Mouse (Mus musculus) ES-E14 (cell line): ENCODE results near the gene Col20a1. TPM values are rescaled to one million over a fixed set of nuclear protein-coding genes. Genes with fewer than 3 reads are reported as not detected.

ENCODE experiments used
- DNase-seq: peaks from one replicate; pipeline ENCODE4 v3.0.0-alpha.2; 2013; ENCODE audit warnings: low read depth, low spot score
- H3K27ac ChIP-seq: 2 replicates; pipeline ENCODE4 v1.5.1; 2012; ENCODE audit warnings: low read depth, mild to moderate bottlenecking, low read length, moderate library complexity, mixed read lengths; ENCODE audit not compliant: poor library complexity, insufficient read depth, severe bottlenecking
- H3K36me3 ChIP-seq: 2 replicates; pipeline ENCODE4 v1.6.1; 2012; ENCODE audit warnings: mild to moderate bottlenecking, low read length, moderate library complexity, mixed read lengths; ENCODE audit not compliant: control insufficient read depth, poor library complexity, insufficient read depth, severe bottlenecking
- H3K4me1 ChIP-seq, 2 experiments: fragments of 150-350 bp in 1 of 2; sonication (generic) in 1 of 2; 2 replicates each; pipeline ENCODE4 v1.6.1; 2012; ENCODE audit warnings: low read length in 2 of 2, mild to moderate bottlenecking in 1 of 2, mixed read lengths in 1 of 2; ENCODE audit not compliant: control insufficient read depth in 2 of 2, insufficient read depth in 2 of 2, poor library complexity in 1 of 2
- H3K4me3 ChIP-seq, 2 experiments: fragments of 150-350 bp in 1 of 2; sonication (generic) in 1 of 2; 2 replicates each; pipeline ENCODE4 v1.5.1; 2012; ENCODE audit warnings: low read length in 2 of 2, low read depth in 1 of 2, mild to moderate bottlenecking in 1 of 2, mixed read lengths in 1 of 2; ENCODE audit not compliant: insufficient read depth in 1 of 2, poor library complexity in 1 of 2, severe bottlenecking in 1 of 2
- H3K9ac ChIP-seq: 2 replicates; pipeline ENCODE4 v1.6.1; 2012; ENCODE audit warnings: low read depth, mild to moderate bottlenecking, low read length, mixed read lengths; ENCODE audit not compliant: poor library complexity, insufficient read depth, severe bottlenecking
- H3K9me3 ChIP-seq: fragments of 150-350 bp; sonication (generic); 2 replicates; pipeline ENCODE4 v1.6.1; 2012; ENCODE audit warnings: low read depth, mild to moderate bottlenecking, low read length; ENCODE audit not compliant: control insufficient read depth, insufficient read depth
- CHD2 ChIP-seq: IDR thresholded peaks from 2 replicates; pipeline ENCODE4 v1.6.1; 2014; ENCODE audit warnings: mild to moderate bottlenecking, low read depth, low read length, inconsistent platforms
- HCFC1 ChIP-seq: IDR thresholded peaks from 2 replicates; pipeline ENCODE4 v1.6.1; 2012; ENCODE audit warnings: low read length, inconsistent platforms, borderline replicate concordance; ENCODE audit not compliant: insufficient read depth
- MAFK ChIP-seq: IDR thresholded peaks from 2 replicates; pipeline ENCODE4 v1.6.1; 2014; ENCODE audit warnings: mild to moderate bottlenecking, low read depth, low read length, inconsistent platforms; ENCODE audit not compliant: insufficient read depth
- ZC3H11A ChIP-seq: IDR thresholded peaks from 2 replicates; pipeline ENCODE4 v1.6.1; 2012; ENCODE audit warnings: low read depth, mild to moderate bottlenecking, inconsistent platforms, low read length, borderline replicate concordance
- ZNF384 ChIP-seq: IDR thresholded peaks from 2 replicates; pipeline ENCODE4 v1.6.1; 2012; ENCODE audit warnings: low read depth, low read length, inconsistent platforms
- in situ Hi-C, 2 experiments: fragments of 600-800 bp; cut with MboI; formaldehyde crosslinking; loops; one replicate each; pipeline ENCODE4 v1.15.1; 2025; ENCODE audit warnings: low sequenced_read_pairs in 2 of 2, inconsistent platforms in 1 of 2; ENCODE audit not compliant: unreplicated experiment in 2 of 2
- total RNA-seq: library from RNA; depleted of rRNA; stranded (reverse); fragments of 300-350 nt; gene quantifications from 2 replicates; pipeline ENCODE4 v1.2.3, GENCODE M21; 2012

The Col20a1 gene
- total RNA-seq, 1 experiment: 0.80 TPM

DNA sequence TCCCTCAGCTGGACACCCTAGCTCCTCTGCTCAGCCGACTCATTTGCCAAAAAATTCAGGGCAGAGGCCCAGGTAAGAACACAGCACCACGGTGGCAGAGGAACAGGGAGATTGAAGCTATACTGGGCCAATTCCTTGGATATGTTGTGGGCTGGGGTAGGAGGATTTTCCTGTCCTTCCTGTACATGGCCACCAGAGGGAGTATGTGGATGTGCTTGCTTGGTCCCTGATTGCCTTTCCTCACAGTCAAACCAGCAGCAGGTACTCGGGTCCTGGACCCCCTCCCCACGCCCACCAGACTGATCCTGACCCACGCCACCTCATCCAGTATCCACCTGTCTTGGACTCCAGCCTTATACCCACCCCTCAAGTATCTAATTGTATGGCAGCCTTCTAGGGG, 10.1 kb downstream of the Col20a1 start:
- no peak overlapping the region for H3K27ac ChIP-seq
- H3K4me3 ChIP-seq: no peak overlapping the region
- no peaks in the 10 kb centered on the region for H3K4me1 ChIP-seq
- in situ Hi-C loops: loop anchor here in 1 of 2 experiments (5.0 kb wide), 1 partner anchor 66 kb away; no protein-coding TSS in a partner anchor
- no peaks in the 10 kb centered on the region for H3K9me3 ChIP-seq
- H3K9ac ChIP-seq: no peak overlapping the region
- DNase-seq: peak; percentile 29
- TF ChIP-seq MAFK (no peak), ZC3H11A (peak; percentile 79), HCFC1 (no peak), CHD2 (no peak)
- no peaks in the 10 kb centered on the region for H3K36me3 ChIP-seq

DNA sequence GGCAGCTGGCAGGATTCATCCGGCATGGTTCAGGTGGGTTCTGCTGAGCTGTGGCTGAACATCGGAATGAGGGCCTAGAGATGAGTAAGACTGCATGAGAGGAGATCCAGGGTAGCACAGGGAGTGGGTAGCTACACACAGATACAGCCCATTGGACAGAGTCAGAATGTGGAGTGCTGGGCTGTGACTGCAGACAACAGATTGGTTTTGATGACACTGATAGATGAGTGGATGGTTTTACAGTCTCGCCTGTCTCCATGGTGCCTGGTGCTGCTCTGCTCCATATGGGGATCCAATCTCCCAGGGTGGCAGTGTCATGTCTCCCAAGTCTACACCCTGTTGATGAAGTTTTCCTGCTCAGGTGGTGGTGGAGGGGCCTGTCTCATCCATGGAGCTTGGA, 10.6 kb downstream of the Col20a1 start:
- TF ChIP-seq ZNF384 (no peak), HCFC1 (no peak), CHD2 (no peak)
- Histone ChIP-seq H3K9ac (no peak overlapping the region), H3K4me1 (no peaks in the 10 kb centered on the region), H3K27ac (no peak overlapping the region), H3K9me3 (no peaks in the 10 kb centered on the region), H3K4me3 (no peak overlapping the region), H3K36me3 (no peaks in the 10 kb centered on the region)
- in situ Hi-C loops: loop anchor here in 1 of 2 experiments (5.0 kb wide), 1 partner anchor 65 kb away; no protein-coding TSS in a partner anchor
- no peak for DNase-seq

DNA sequence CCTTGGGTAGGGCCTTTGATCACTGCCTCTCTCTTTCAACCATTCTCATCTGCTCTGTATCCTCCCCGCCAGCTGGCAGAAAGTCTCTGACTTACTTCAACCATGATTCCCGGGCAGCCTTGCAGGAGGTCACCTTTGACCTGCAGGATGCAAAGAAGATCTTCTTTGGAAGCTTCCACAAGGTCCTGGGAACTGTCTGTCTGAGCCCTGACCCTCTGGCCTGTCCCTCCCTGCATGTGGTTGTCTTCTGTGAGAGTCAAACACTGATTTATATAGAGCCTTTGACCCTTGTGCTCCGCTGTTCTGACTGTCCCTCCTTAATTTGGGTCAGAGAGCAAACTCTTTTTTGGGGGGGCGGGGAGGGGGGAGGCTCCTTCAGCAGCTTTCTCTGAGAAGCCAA, 20.7 kb downstream of the Col20a1 start:
- Histone ChIP-seq H3K9ac (no peak overlapping the region), H3K36me3 (no peaks in the 10 kb centered on the region), H3K27ac (no peak overlapping the region), H3K9me3 (no peaks in the 10 kb centered on the region), H3K4me1 (no peaks in the 10 kb centered on the region), H3K4me3 (no peak overlapping the region)
- in situ Hi-C loops: loop anchor here in 1 of 2 experiments (10.0 kb wide), 1 partner anchor 58 kb away; no protein-coding TSS in a partner anchor
- no peak for DNase-seq
- no peak for TF ChIP-seq MAFK
- no peak for TF ChIP-seq CHD2
- no peak for TF ChIP-seq ZNF384
- TF ChIP-seq HCFC1: no peak
- no peak for TF ChIP-seq ZC3H11A

DNA sequence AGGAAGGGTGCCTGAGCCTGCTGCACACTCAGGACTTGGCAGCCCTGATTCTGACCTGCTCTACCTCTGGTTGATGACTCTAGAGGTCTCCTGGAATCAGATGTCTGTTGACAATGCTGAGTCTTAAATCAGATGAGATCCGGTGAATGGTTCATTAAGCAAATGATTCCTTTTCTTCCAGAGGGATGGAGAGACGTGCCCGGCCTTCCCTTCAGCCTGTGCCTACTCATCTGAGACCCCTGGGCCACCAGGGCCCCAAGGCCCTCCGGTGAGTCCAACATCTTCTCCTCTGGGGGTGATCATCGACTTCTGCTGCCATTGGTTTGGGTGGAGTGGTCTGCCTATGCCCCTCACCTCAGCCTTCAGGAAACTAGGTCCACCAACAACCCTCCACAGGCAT, 22.0 kb downstream of the Col20a1 start:
- in situ Hi-C loops: loop anchor here in 1 of 2 experiments (10.0 kb wide), 1 partner anchor 56 kb away; no protein-coding TSS in a partner anchor
- H3K27ac ChIP-seq: no peak overlapping the region
- no peaks in the 10 kb centered on the region for H3K36me3 ChIP-seq
- H3K4me3 ChIP-seq: no peak overlapping the region
- no peak overlapping the region for H3K9ac ChIP-seq
- TF ChIP-seq MAFK (no peak), ZNF384 (no peak)
- no peaks in the 10 kb centered on the region for H3K9me3 ChIP-seq
- DNase-seq: no peak
- no peaks in the 10 kb centered on the region for H3K4me1 ChIP-seq

DNA sequence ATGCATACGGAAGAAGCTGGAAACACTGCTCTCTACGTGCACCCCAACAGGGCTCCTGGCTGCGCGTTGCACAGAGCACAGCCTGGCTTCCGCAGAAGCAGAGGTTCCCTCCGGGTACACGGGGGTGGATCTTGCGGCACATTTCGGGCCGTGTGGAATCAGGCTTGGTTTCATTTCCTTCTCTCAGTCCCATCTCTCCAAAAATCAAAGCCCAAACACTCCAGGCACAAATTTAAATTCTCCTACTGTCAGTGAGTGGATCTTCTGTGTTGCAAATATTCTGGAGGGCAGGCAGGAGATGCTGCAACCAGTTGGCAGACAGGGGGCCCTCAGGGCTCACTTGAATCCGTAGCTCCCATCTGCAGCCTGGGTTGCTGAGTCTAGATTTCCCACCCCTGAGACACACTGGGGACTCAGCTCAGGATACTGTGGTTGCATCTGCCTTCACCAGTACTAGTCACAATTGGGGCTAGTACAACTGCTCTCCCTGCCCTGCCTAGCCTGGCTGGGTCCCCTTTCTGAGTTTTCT, 45.1 kb downstream of the Col20a1 start:
- TF ChIP-seq ZC3H11A: no peak
- no peak for TF ChIP-seq MAFK
- no peak for TF ChIP-seq ZNF384
- TF ChIP-seq HCFC1: no peak
- TF ChIP-seq CHD2: no peak
- Histone ChIP-seq H3K4me3 (no peak overlapping the region), H3K27ac (no peak overlapping the region), H3K9me3 (no peaks in the 10 kb centered on the region), H3K36me3 (no peaks in the 10 kb centered on the region), H3K9ac (no peak overlapping the region), H3K4me1 (no peaks in the 10 kb centered on the region; a peak in 1 of 4 replicates)
- no peak for DNase-seq
- in situ Hi-C loops: no loop called here
